8 mouse cellular contexts compared by ENCODE assay signal in genomic region chr3:130945861-130946449, GRCm38 (mm10).
DNase-seq lines count a peak whose midpoint lies in the region; ATAC-seq and TF ChIP-seq lines count a peak whose summit lies in the region.

No protein-coding gene starts in this region.

- no peaks in the 10 kb centered on the region for H3K36me3 ChIP-seq in heart, embryonic 14.5 days (ENCODE audit: control insufficient read depth, insufficient read depth, low read length)
- H3K36me3 ChIP-seq in lung, embryonic 14.5 days (ENCODE audit: insufficient read depth): no peaks in the 10 kb centered on the region

- peaks cover 4 to 7% of the 10 kb centered on the region in 2 experiments; a peak in 3 of 4 replicates for H3K4me1 ChIP-seq in heart, embryonic 14.5 days (ENCODE audit: control insufficient read depth in 2 of 2, insufficient read depth in 2 of 2, low read length in 2 of 2)
- H3K4me1 ChIP-seq in lung, embryonic 14.5 days (ENCODE audit: insufficient read depth): peaks cover 10% of the 10 kb centered on the region

- H3K4me2 ChIP-seq in heart, embryonic 14.5 days (ENCODE audit: low read length): peak overlapping the region; percentile 79
- peak overlapping the region; percentile 69 for H3K4me2 ChIP-seq in lung, embryonic 14.5 days

- H3K9ac ChIP-seq in heart, embryonic 14.5 days (ENCODE audit: low read length): peak overlapping the region; percentile 52
- peak overlapping the region; percentile 53 for H3K9ac ChIP-seq in lung, embryonic 14.5 days

- no peaks in the 10 kb centered on the region for H3K9me3 ChIP-seq in heart, embryonic 14.5 days (ENCODE audit: control insufficient read depth, low read length)
- no peaks in the 10 kb centered on the region for H3K9me3 ChIP-seq in lung, embryonic 14.5 days (ENCODE audit: low read depth, low read length)

- 1% methylated on average over 25 of the region's 25 CpGs for WGBS in heart, embryonic 14.5 days
- WGBS in lung, embryonic 14.5 days: 2% methylated on average over 25 of the region's 25 CpGs

- peak overlapping the region; percentile 31 to 34; a peak in 3 of 4 replicates for H3K27ac ChIP-seq in heart, embryonic 14.5 days (replicated peaks in 1 of 2; ENCODE audit: control insufficient read depth in 1 of 2, insufficient read depth in 1 of 2, low read depth in 2 of 2, low read length in 2 of 2)
- peak overlapping the region; percentile 86 for H3K27ac ChIP-seq in lung, embryonic 14.5 days (ENCODE audit: low read depth)

- H3K4me3 ChIP-seq in heart, embryonic 14.5 days (ENCODE audit: control insufficient read depth in 1 of 2, insufficient read depth in 1 of 2, low read depth in 1 of 2, low read length in 2 of 2): peak overlapping the region; percentile 35 to 37
- H3K4me3 ChIP-seq in lung, embryonic 14.5 days (ENCODE audit: low read depth, low read length): peak overlapping the region; percentile 31

- no peak for ATAC-seq in heart, embryonic 14.5 days (ENCODE audit: insufficient number of reproducible peaks, insufficient read depth, low FRiP score, low read depth)
- peak; percentile 81 for ATAC-seq in lung, embryonic 14.5 days (ENCODE audit: insufficient read depth)

- no peak for TF ChIP-seq CTCF in lung, embryonic 14.5 days (IDR thresholded peaks at IDR 0.05; ENCODE audit: low read depth)

- DNase-seq in urinary bladder, postnatal 25 days (ENCODE audit: low spot score): peak; percentile 16
- DNase-seq in urinary bladder, adult 2 months (ENCODE audit: low spot score): no peak
- DNase-seq in embryo, embryonic 11 days: peak; percentile 87
- peak; percentile 50 for DNase-seq in kidney, postnatal 14 days
- peak; percentile 84 for DNase-seq in lung, embryonic 14.5 days
- peak; percentile 76 for DNase-seq in retina, embryonic 14.5 days (ENCODE audit: low spot score)
- no peak for DNase-seq in spleen, postnatal 36 days (ENCODE audit: low spot score in 2 of 2)

- H3K27me3 ChIP-seq in heart, embryonic 14.5 days (ENCODE audit: control insufficient read depth, insufficient read depth, low read length): no peaks in the 10 kb centered on the region
- no peaks in the 10 kb centered on the region for H3K27me3 ChIP-seq in lung, embryonic 14.5 days (ENCODE audit: insufficient read depth, low read length)

Comparison
In these comparisons a context has a peak if more than half of its experiments do, and no peak if none do; other contexts are left out.
1. DNase-seq: peak in urinary bladder, postnatal 25 days (single experiment), embryo, embryonic 11 days (single experiment), kidney, postnatal 14 days (single experiment), lung, embryonic 14.5 days (single experiment) and retina, embryonic 14.5 days (single experiment); none in urinary bladder, adult 2 months (single experiment) and spleen, postnatal 36 days (0 of 2).